Mouse (Mus musculus) hindbrain, embryonic 12.5 days (tissue): ENCODE data around the gene Cacna1s. TPM values are rescaled to one million over a fixed set of nuclear protein-coding genes. Genes with fewer than 3 reads are reported as not detected.
A peak's percentile ranks its signal among the peaks of the same experiment; 100 is the strongest.

ENCODE experiments used
- ATAC-seq: fragments of 200-750 bp; cut with Nextera tagmentation; 2 replicates; pipeline ENCODE4 v1.8.0; 2017; ENCODE audit warnings: moderate TSS enrichment; ENCODE audit not compliant: low FRiP score
- H3K27ac ChIP-seq: fragments of 300-500 bp; sonication (generic); 2 replicates; pipeline ENCODE4 v1.5.1; 2016; ENCODE audit warnings: mild to moderate bottlenecking
- H3K27me3 ChIP-seq: fragments of 300-500 bp; sonication (generic); 2 replicates; pipeline ENCODE4 v1.6.1; 2016; ENCODE audit warnings: mild to moderate bottlenecking
- H3K36me3 ChIP-seq: fragments of 300-500 bp; sonication (generic); 2 replicates; pipeline ENCODE4 v1.6.1; 2016; ENCODE audit warnings: mild to moderate bottlenecking
- H3K4me1 ChIP-seq: fragments of 300-500 bp; sonication (generic); 2 replicates; pipeline ENCODE4 v1.6.1; 2016
- H3K4me2 ChIP-seq: fragments of 300-500 bp; sonication (generic); replicated peaks from 2 replicates; pipeline ENCODE4 v1.6.1; 2016; ENCODE audit warnings: mild to moderate bottlenecking
- H3K4me3 ChIP-seq: fragments of 300-500 bp; sonication (generic); 2 replicates; pipeline ENCODE4 v1.5.1; 2016; ENCODE audit warnings: mild to moderate bottlenecking
- H3K9ac ChIP-seq: fragments of 300-500 bp; sonication (generic); 2 replicates; pipeline ENCODE4 v1.6.1; 2016; ENCODE audit warnings: mild to moderate bottlenecking, moderate library complexity
- H3K9me3 ChIP-seq: fragments of 300-500 bp; sonication (generic); replicated peaks from 2 replicates; pipeline ENCODE4 v1.6.1; 2016; ENCODE audit warnings: mild to moderate bottlenecking
- WGBS: fragments of 180-500 bp; shearing (Covaris S2); methylation state at CpG from one replicate; pipeline ENCODE4 v1.1.7; 2016; 5-methylcytosine and 5-hydroxymethylcytosine counted together
- polyA plus RNA-seq: library from polyadenylated mRNA; unstranded; fragments of >200 nt; fragmentation: Nextera tagmentation; extraction: Ambion mirVana; gene quantifications from 2 replicates; pipeline ENCODE4 v1.2.1, GENCODE M21; 2016

Cacna1s gene
- polyA plus RNA-seq, 1 experiment from 2014 or later: 0.18 TPM

- 79% methylated on average over 2 of the region's 2 CpGs for WGBS
- H3K4me2 ChIP-seq: peak overlapping the region; percentile 71
- H3K9ac ChIP-seq: peak overlapping the region; percentile 96; the same call in 1 of the 2 replicates
- ATAC-seq: no peak
- peak overlapping the region; percentile 82; the same call in 1 of the 2 replicates for H3K4me3 ChIP-seq
- H3K9me3 ChIP-seq: no peaks in the 10 kb centered on the region
- H3K36me3 ChIP-seq: no peaks in the 10 kb centered on the region
- no peaks in the 10 kb centered on the region for H3K27me3 ChIP-seq
- 0 out of 2 replicates have a peak overlapping the region, but pooled peaks have one; percentile 93 for H3K27ac ChIP-seq
- H3K4me1 ChIP-seq: peaks cover 88% of the 10 kb centered on the region
Measured at GRCm38 (mm10) chr1:136134547-136134946, 82.0 kb downstream of the Cacna1s start.

GRCm38 (mm10) chr1:136135046-136135445, 82.5 kb downstream of the Cacna1s start:
- ATAC-seq: no peak
- H3K9me3 ChIP-seq: no peaks in the 10 kb centered on the region
- H3K9ac ChIP-seq: no peak overlapping the region
- WGBS: 68% methylated on average over 1 of the region's 1 CpGs
- H3K4me2 ChIP-seq: peak overlapping the region; percentile 71
- no peaks in the 10 kb centered on the region for H3K36me3 ChIP-seq
- H3K27me3 ChIP-seq: no peaks in the 10 kb centered on the region
- H3K4me3 ChIP-seq: no peak overlapping the region
- peaks cover 91% of the 10 kb centered on the region for H3K4me1 ChIP-seq
- H3K27ac ChIP-seq: no peak overlapping the region

GRCm38 (mm10) chr1:136135777-136136444, 83.4 kb downstream of the Cacna1s start:
- Histone ChIP-seq H3K4me2 (peak overlapping the region; percentile 1), H3K27ac (no peak overlapping the region), H3K4me3 (no peak overlapping the region), H3K9me3 (no peaks in the 10 kb centered on the region), H3K36me3 (no peaks in the 10 kb centered on the region), H3K9ac (0 out of 2 replicates have a peak overlapping the region, but pooled peaks have one; percentile 1), H3K27me3 (no peaks in the 10 kb centered on the region), H3K4me1 (peaks cover 91% of the 10 kb centered on the region)
- ATAC-seq: no peak
- WGBS: 65% methylated on average over 6 of the region's 6 CpGs

DNA sequence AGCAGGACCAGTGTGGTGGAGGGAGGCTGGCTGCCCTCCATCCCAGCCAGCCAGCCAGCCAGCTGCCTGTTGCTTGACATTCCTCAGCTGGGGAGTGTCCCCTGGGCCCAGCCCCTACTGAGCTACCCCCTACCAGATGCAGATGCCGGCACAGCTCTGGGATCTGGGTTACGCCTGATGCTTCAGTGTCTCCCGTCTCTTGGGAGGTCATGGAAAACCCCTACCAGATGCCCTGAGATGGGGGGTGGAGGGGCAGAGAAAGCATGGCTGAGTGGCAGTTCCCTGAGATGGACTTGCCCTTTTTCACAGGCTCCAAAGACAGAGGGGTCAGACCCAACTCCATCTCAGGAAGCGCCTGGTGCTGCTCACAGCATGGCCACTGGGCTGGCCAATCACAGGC, 84.0 kb downstream of the Cacna1s start:
- peaks cover 98% of the 10 kb centered on the region for H3K4me1 ChIP-seq
- H3K27ac ChIP-seq: peak overlapping the region; percentile 75; the same call in 1 of the 2 replicates
- H3K36me3 ChIP-seq: no peaks in the 10 kb centered on the region
- H3K9ac ChIP-seq: peak overlapping the region; percentile 18; the same call in 1 of the 2 replicates
- H3K4me2 ChIP-seq: 0 out of 2 replicates have a peak overlapping the region, but pooled peaks have one; percentile 34
- WGBS: 25% methylated on average over 4 of the region's 4 CpGs
- H3K9me3 ChIP-seq: no peaks in the 10 kb centered on the region
- H3K27me3 ChIP-seq: no peaks in the 10 kb centered on the region
- ATAC-seq: no peak
- no peak overlapping the region for H3K4me3 ChIP-seq

DNA sequence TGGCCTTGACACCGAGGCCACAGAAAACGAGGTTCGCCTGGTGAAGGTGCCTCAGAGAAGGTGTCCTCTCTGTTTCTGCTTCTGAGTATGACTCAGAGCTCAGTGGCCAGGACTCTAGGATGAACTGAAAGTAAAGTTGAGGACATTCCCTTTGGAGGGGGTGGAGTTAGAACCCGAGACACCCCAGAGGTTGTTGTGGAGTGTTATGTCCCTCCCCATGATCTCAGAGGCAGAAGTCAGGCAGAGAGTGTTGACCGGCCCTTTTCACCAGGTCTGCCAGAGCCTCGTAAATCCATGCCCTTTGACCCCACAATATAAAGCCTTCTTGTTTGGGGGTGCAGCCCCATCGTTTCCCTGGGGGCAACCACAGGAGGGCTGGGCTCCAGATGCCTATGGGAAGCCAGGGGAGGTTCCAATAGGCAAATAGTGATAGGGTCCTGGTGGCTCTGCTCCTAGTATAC, 84.6 kb downstream of the Cacna1s start:
- no peaks in the 10 kb centered on the region for H3K27me3 ChIP-seq
- H3K4me1 ChIP-seq: peaks cover 100% of the 10 kb centered on the region
- no peaks in the 10 kb centered on the region for H3K36me3 ChIP-seq
- no peaks in the 10 kb centered on the region for H3K9me3 ChIP-seq
- H3K27ac ChIP-seq: peak overlapping the region; percentile 75
- H3K4me2 ChIP-seq: peak overlapping the region; percentile 34
- H3K4me3 ChIP-seq: no peak overlapping the region
- WGBS: 30% methylated on average over 7 of the region's 7 CpGs
- peak overlapping the region; percentile 38; the same call in 1 of the 2 replicates for H3K9ac ChIP-seq
- no peak for ATAC-seq

DNA sequence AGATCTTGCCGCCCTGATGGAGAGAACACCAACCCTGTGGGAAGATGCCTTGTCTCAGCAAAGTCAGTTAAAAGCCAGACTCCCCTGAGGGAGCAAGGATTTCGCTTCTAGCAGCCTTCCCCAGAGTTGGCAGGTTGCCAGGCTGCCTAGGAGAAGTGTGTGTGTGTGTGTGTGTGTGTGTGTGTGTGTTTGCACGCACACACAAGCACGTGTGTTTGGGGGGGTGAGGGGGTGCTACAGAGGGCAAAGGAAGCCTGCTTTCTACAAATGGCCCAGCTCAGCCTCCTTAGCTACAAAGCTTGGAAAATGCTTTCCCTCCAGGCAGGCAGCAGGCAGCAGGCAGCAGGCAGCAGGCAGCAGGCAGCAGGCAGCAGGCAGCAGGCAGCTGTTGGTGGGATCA, 85.0 kb downstream of the Cacna1s start:
- no peak for ATAC-seq
- H3K4me2 ChIP-seq: peak overlapping the region; percentile 34
- WGBS: 3% methylated on average over 4 of the region's 4 CpGs
- no peak overlapping the region for H3K4me3 ChIP-seq
- no peaks in the 10 kb centered on the region for H3K36me3 ChIP-seq
- no peaks in the 10 kb centered on the region for H3K9me3 ChIP-seq
- H3K27ac ChIP-seq: peak overlapping the region; percentile 75
- peak overlapping the region; percentile 50 for H3K9ac ChIP-seq
- H3K4me1 ChIP-seq: peaks cover 100% of the 10 kb centered on the region
- no peaks in the 10 kb centered on the region for H3K27me3 ChIP-seq

DNA sequence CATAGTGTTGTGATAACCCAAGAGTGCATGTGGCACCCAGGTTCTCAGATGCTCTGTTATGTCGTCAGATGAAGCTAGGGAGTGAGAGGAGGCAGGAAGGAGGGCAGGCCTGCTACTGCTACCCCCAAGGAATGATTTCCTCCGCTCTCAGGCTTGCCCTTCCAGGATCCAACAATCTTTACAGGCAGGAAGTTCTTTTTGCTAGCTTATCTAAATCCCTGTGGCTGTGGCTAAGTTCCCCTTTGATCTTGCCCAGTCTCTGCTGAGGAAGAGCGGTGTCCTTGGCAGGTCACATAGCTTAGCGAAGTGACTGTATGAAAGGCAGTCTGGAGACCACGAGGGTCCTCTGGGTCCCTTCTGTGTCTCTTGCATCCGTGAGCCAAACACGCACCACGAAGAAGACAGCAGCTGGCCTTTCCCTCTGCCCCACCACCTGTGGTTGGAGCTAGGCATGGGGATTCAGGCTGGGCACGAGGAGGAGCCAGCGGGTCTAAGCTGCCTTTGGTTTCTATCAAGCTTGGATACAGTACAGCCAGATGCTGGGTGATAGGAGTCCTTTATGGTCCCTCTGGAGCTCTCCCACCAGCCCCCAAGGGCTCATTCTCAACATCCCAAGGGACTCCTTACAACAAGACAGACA, 85.8 kb downstream of the Cacna1s start:
- Histone ChIP-seq H3K9ac (peak overlapping the region; percentile 50), H3K27ac (peak overlapping the region; percentile 75), H3K4me2 (no peak overlapping the region; the same call in 1 of the 2 replicates), H3K9me3 (no peaks in the 10 kb centered on the region), H3K36me3 (no peaks in the 10 kb centered on the region), H3K27me3 (no peaks in the 10 kb centered on the region), H3K4me1 (peaks cover 100% of the 10 kb centered on the region), H3K4me3 (no peak overlapping the region)
- 43% methylated on average over 10 of the region's 10 CpGs for WGBS
- no peak for ATAC-seq

DNA sequence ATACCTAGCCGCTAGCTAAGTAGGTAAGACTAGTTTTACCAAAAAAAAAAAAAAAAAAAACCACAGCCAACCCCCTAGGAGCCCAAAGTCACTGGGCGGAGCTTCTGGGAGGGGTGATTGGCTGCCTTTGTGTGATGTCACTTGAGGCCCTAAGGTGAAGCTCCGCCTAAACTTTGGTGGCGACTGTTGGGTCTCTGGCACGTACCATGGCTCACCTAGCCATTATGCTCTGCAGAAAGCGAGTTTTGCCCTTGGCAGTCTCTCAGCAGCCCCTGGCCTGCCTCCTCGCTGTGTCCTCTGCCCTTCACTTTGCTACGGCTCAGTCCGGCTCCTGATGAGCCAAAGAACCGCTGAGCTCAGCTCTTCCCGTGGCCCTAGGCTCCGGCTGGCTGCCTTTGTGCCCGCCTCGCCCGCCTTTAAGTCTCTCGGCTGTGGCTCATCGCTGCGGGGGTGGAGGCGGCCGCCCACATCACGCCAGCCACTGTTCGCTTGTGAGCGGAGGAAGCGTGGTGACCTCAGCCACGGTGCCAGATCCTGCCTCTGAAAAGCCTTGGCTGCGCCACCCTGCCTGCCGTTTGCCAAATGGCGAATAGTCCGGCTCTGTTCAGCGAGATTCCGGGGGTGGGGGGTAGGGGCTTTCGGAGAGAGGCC, 87.6 kb downstream of the Cacna1s start:
- Histone ChIP-seq H3K27me3 (no peaks in the 10 kb centered on the region), H3K4me3 (peak overlapping the region; percentile 47), H3K4me1 (peaks cover 95% of the 10 kb centered on the region), H3K4me2 (peak overlapping the region; percentile 75), H3K9ac (peak overlapping the region; percentile 55), H3K27ac (peak overlapping the region; percentile 73), H3K36me3 (peaks cover 7% of the 10 kb centered on the region), H3K9me3 (no peaks in the 10 kb centered on the region)
- ATAC-seq: peak; percentile 11; the same call in 1 of the 2 replicates
- under 1% methylated on average over 32 of the region's 32 CpGs for WGBS

DNA sequence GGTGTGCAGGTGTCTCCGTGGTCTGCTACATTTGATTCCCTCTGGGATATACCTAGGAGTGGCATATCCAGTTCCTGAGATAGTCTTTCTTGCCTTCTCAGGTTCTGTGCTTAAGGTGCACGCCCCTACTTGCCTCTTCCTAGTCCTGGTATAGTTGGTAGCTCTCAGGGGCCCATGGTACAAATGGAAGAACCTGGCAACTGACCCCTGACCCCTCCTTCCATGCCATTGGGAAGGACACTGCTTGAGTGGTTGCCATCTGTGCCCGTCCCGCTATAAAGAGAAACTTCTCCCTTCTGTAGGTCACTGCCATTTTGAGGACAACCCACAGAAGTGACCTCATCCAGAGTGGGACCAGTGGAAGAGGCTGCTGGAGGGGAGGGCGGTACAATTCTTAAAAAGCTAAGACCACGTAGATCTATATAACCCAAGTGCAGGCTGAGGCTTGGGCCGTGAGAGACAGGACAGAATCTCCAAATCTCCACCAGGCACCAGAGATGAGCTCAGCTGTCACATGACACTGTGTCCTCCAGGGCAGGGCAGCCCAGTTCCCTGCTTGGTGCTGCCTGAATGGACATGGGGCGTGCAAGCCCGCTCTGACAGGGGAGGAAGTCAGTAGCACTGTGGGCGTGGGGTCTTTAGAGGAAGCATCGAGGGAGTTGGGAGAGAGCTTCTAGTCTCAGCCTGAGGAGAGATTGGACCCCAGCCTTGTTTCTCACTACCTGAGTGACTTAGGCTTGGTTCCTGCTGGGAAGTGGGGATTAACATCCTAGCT, 88.8 kb downstream of the Cacna1s start:
- Histone ChIP-seq H3K9ac (peak overlapping the region; percentile 13; the same call in 1 of the 2 replicates), H3K4me3 (no peak overlapping the region), H3K4me1 (peaks cover 82% of the 10 kb centered on the region), H3K4me2 (peak overlapping the region; percentile 20; the same call in 1 of the 2 replicates), H3K27ac (peak overlapping the region; percentile 72; the same call in 1 of the 2 replicates), H3K9me3 (no peaks in the 10 kb centered on the region), H3K36me3 (peaks cover 15% of the 10 kb centered on the region), H3K27me3 (no peaks in the 10 kb centered on the region)
- WGBS: 85% methylated on average over 11 of the region's 11 CpGs
- ATAC-seq: no peak

DNA sequence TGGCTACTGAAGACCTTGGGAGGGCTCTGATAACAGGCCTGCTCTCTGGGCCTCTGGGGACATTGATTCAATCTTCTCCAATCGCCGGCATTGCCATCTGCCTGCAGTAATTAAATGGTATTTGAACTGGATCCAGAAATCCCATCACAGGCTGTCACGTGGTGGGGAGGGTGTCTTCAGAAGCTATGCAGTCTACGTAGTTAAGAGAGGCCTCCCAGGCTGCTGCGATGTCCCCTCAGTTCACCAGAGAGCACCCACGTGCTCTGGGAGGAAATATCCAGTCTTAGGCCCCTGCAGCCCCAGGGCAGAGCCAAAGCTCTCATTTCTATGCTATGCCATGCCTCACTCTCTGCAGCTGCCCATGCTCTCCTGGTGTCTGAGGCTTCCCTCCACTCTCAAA, 89.8 kb downstream of the Cacna1s start:
- 29% methylated on average over 6 of the region's 6 CpGs for WGBS
- Histone ChIP-seq H3K27ac (peak overlapping the region; percentile 72), H3K36me3 (peaks cover 23% of the 10 kb centered on the region), H3K9ac (no peak overlapping the region), H3K9me3 (no peaks in the 10 kb centered on the region), H3K4me1 (peaks cover 73% of the 10 kb centered on the region), H3K27me3 (no peaks in the 10 kb centered on the region), H3K4me3 (no peak overlapping the region), H3K4me2 (peak overlapping the region; percentile 20)
- peak; percentile 59 for ATAC-seq

GRCm38 (mm10) chr1:136143514-136143913, 91.0 kb downstream of the Cacna1s start:
- Histone ChIP-seq H3K4me3 (no peak overlapping the region), H3K9ac (no peak overlapping the region), H3K9me3 (no peaks in the 10 kb centered on the region), H3K27ac (no peak overlapping the region), H3K27me3 (no peaks in the 10 kb centered on the region), H3K4me2 (no peak overlapping the region), H3K4me1 (peaks cover 61% of the 10 kb centered on the region), H3K36me3 (peaks cover 35% of the 10 kb centered on the region)
- WGBS: 60% methylated on average over 10 of the region's 10 CpGs
- ATAC-seq: no peak
